Comparison of ENCODE assay signal across 21 mouse cellular contexts in genomic region chr11:47333702-47334101, GRCm38 (mm10).
DNase-seq lines count a peak whose midpoint lies in the region; ATAC-seq lines count a peak whose summit lies in the region.
"Had no signal": no experiment of that assay in that cellular context is flagged by ENCODE, and none has a peak within 500 bp of the region (broad histone marks: within the 10 kb centered on the region; RNA-seq: fewer than 3 reads in every experiment).

No protein-coding gene starts in this region.

- WGBS in kidney, embryonic 14.5 days, result 88% methylated on average over 2 of the region's 2 CpGs

- no peak for ATAC-seq in kidney, embryonic 14.5 days (ENCODE audit: low FRiP score, low TSS enrichment)
- ATAC-seq: forebrain, embryonic 14.5 days; forebrain, embryonic 16.5 days had no signal

- H3K9ac ChIP-seq in kidney, embryonic 14.5 days (ENCODE audit: low read depth, low read length), result no peak overlapping the region
- H3K9ac ChIP-seq: embryonic facial prominence, embryonic 13.5 days; embryonic facial prominence, embryonic 15.5 days; forebrain, embryonic 12.5 days had no signal

- H3K36me3 ChIP-seq in kidney, embryonic 14.5 days (ENCODE audit: control insufficient read depth, insufficient read depth, low read length), result no peaks in the 10 kb centered on the region
- H3K36me3 ChIP-seq: embryonic facial prominence, embryonic 13.5 days; embryonic facial prominence, embryonic 15.5 days; forebrain, embryonic 10.5 days; forebrain, embryonic 12.5 days had no signal

- no peaks in the 10 kb centered on the region for H3K27me3 ChIP-seq in kidney, embryonic 14.5 days (ENCODE audit: control insufficient read depth, insufficient read depth, low read length)
- H3K27me3 ChIP-seq: embryonic facial prominence, embryonic 13.5 days; embryonic facial prominence, embryonic 15.5 days had no signal

- H3K4me1 ChIP-seq in kidney, embryonic 14.5 days (ENCODE audit: control insufficient read depth, insufficient read depth, low read length), result no peaks in the 10 kb centered on the region
- H3K4me1 ChIP-seq: embryonic facial prominence, embryonic 13.5 days; embryonic facial prominence, embryonic 15.5 days; forebrain, embryonic 10.5 days; forebrain, embryonic 12.5 days had no signal

- no peak overlapping the region for H3K4me2 ChIP-seq in kidney, embryonic 14.5 days (replicated peaks; ENCODE audit: low read depth, low read length)
- H3K4me2 ChIP-seq: embryonic facial prominence, embryonic 13.5 days; embryonic facial prominence, embryonic 15.5 days; forebrain, embryonic 12.5 days had no signal

- H3K9me3 ChIP-seq in kidney, embryonic 14.5 days (ENCODE audit: control insufficient read depth, low read length), result no peaks in the 10 kb centered on the region
- H3K9me3 ChIP-seq: embryonic facial prominence, embryonic 13.5 days; embryonic facial prominence, embryonic 15.5 days; forebrain, embryonic 10.5 days; forebrain, embryonic 12.5 days had no signal

- H3K27ac ChIP-seq in kidney, embryonic 14.5 days (ENCODE audit: low read depth, low read length), result no peak overlapping the region
- H3K27ac ChIP-seq: embryonic facial prominence, embryonic 13.5 days; embryonic facial prominence, embryonic 15.5 days; forebrain, embryonic 10.5 days; forebrain, embryonic 12.5 days had no signal

- DNase-seq in 3T3-L1 (ENCODE audit: low read depth, low spot score), result peak; percentile 3
- DNase-seq in 416B (ENCODE audit: low read depth), result peak; percentile 2
- peak; percentile 32 for DNase-seq in telencephalon, adult 2 months (ENCODE audit: low read depth, low spot score)
- DNase-seq in cerebellum, adult 9-10 months, result no peak
- DNase-seq: adrenal gland, adult 2 months; adrenal gland, postnatal 10 days; adrenal gland, postnatal 25 days; cerebellum, adult 11-12 months; cerebellum, adult 2 months; cerebellum, adult 9-11 months; cerebellum, postnatal 14 days; cerebellum, postnatal 36 days; embryo, embryonic 11 days had no signal

- no peak overlapping the region for H3K4me3 ChIP-seq in kidney, embryonic 14.5 days (ENCODE audit: low read length)
- H3K4me3 ChIP-seq: embryonic facial prominence, embryonic 13.5 days; embryonic facial prominence, embryonic 15.5 days; erythroblast, embryonic 14.5 days; forebrain, embryonic 10.5 days; forebrain, embryonic 12.5 days had no signal
